Mouse (Mus musculus): Measurements from ENCODE around the gene Fbxw11. TPM values are rescaled to one million over a fixed set of nuclear protein-coding genes. Genes with fewer than 3 reads are reported as not detected.

The Fbxw11 gene
- polyA plus RNA-seq, 1 experiment from 2014 or later: 59.0 TPM

Other genes with a start within 250 kb of the Fbxw11 start
- gene Ubtd2, start 187.4 kb upstream of the Fbxw11 start, polyA plus RNA-seq (2015; fragmentation: Nextera tagmentation; extraction: Ambion mirVana): 21.8 and 22.6 TPM in 2 replicates
- gene Efcab9, start 110.6 kb upstream of the Fbxw11 start, polyA plus RNA-seq (2015; fragmentation: Nextera tagmentation; extraction: Ambion mirVana): 0.65 and 0.77 TPM in 2 replicates
- 5.2 and 5.7 TPM in 2 replicates for gene Stk10, start 109.4 kb upstream of the Fbxw11 start, polyA plus RNA-seq (2015; fragmentation: Nextera tagmentation; extraction: Ambion mirVana)
- not detected in 2 replicates for gene Smim23, start 181.9 kb downstream of the Fbxw11 start, polyA plus RNA-seq (2015; fragmentation: Nextera tagmentation; extraction: Ambion mirVana)